Comparison of ENCODE assay signal across 21 mouse cellular contexts in genomic region chr10:86261725-86262124, GRCm38 (mm10). TPM values are rescaled to one million over a fixed set of nuclear protein-coding genes. Genes with fewer than 3 reads are reported as not detected.
DNase-seq lines count a peak whose midpoint lies in the region; ATAC-seq lines count a peak whose summit lies in the region.
"Had no signal": no experiment of that assay in that cellular context is flagged by ENCODE, and none has a peak within 500 bp of the region (broad histone marks: within the 10 kb centered on the region; RNA-seq: fewer than 3 reads in every experiment).

No protein-coding gene starts in this region.

- ATAC-seq in frontal cortex, adult (ENCODE audit: low TSS enrichment) = peak; percentile 69; the same call in 1 of the 2 replicates
- ATAC-seq: activated CD4-positive, CD25-positive, alpha-beta regulatory T cell, adult 4 months; CD4-positive, CD25-positive, alpha-beta regulatory T cell, adult 4 months; forebrain, embryonic 14.5 days; forebrain, embryonic 16.5 days; Patski had no signal

- DNase-seq in frontal cortex, postnatal 25 days (ENCODE audit: low spot score in 2 of 2) = no peak
- DNase-seq in layer of hippocampus, adult 9-11 months = peak; percentile 38
- no peak for DNase-seq in layer of hippocampus, adult 8-10 months (ENCODE audit: low spot score in 2 of 2)
- DNase-seq in brain, adult 2 months (ENCODE audit: low read depth, low spot score) = peak; percentile 47
- DNase-seq: adrenal gland, adult 8-10 months; adrenal gland, postnatal 14 days; adrenal gland, postnatal 36 days; B cell, adult 2 months; cerebellum, adult 11 months; cerebellum, adult 18-20 months; cerebellum, adult 8-10 months; cerebellum, adult 9-11 months; cerebellum, postnatal 14 days; cerebellum, postnatal 36 days; embryo, embryonic 11 days had no signal

RNA-seq across cellular contexts. Expression of gene Timp3, which starts 38.4 kb away (rescaled TPM):
- total RNA-seq in layer of hippocampus, adult 8-10 months (2022) = 10 to 100 TPM; 65.5 to 73.4 (median 69.4) TPM

Comparison
In these comparisons a context has a peak if more than half of its experiments do, and no peak if none do; other contexts are left out.
1. DNase-seq: peak in layer of hippocampus, adult 9-11 months (single experiment) and brain, adult 2 months (single experiment); none in frontal cortex, postnatal 25 days (0 of 2) and layer of hippocampus, adult 8-10 months (0 of 2).